Mouse (Mus musculus) stomach, embryonic 14.5 days (tissue): Measurements from ENCODE around the gene Ifrd2. TPM values are rescaled to one million over a fixed set of nuclear protein-coding genes. Genes with fewer than 3 reads are reported as not detected.

Experiments
- ATAC-seq: fragments of 200-750 bp; cut with Nextera tagmentation; 2 replicates; pipeline ENCODE4 v1.8.0; 2017; ENCODE audit warnings: low read depth, moderate TSS enrichment; ENCODE audit not compliant: insufficient number of reproducible peaks, insufficient read depth, low FRiP score
- H3K27ac ChIP-seq: fragments of 300-500 bp; sonication (generic); 2 replicates; pipeline ENCODE4 v1.5.1; 2014; ENCODE audit warnings: mild to moderate bottlenecking, low read length, moderate library complexity, mixed read lengths
- H3K27me3 ChIP-seq: fragments of 300-500 bp; sonication (generic); 2 replicates; pipeline ENCODE4 v1.6.1; 2014; ENCODE audit warnings: low read length, control low read depth, mixed read lengths; ENCODE audit not compliant: control insufficient read depth, insufficient read depth
- H3K36me3 ChIP-seq: fragments of 300-500 bp; sonication (generic); 2 replicates; pipeline ENCODE4 v1.6.1; 2014; ENCODE audit warnings: mild to moderate bottlenecking, control low read depth, low read length, moderate library complexity, mixed read lengths; ENCODE audit not compliant: control insufficient read depth, insufficient read depth
- H3K4me1 ChIP-seq: fragments of 300-500 bp; sonication (generic); 2 replicates; pipeline ENCODE4 v1.6.1; 2014; ENCODE audit warnings: low read length, control low read depth, mixed read lengths; ENCODE audit not compliant: control insufficient read depth, insufficient read depth
- H3K4me2 ChIP-seq: fragments of 300-500 bp; sonication (generic); replicated peaks from 2 replicates; pipeline ENCODE4 v1.6.1; 2014; ENCODE audit warnings: low read depth, low read length, control low read depth
- H3K4me3 ChIP-seq: fragments of 300-500 bp; sonication (generic); 2 replicates; pipeline ENCODE4 v1.5.1; 2014; ENCODE audit warnings: low read depth, low read length, control low read depth
- H3K9ac ChIP-seq: fragments of 300-500 bp; sonication (generic); replicated peaks from 2 replicates; pipeline ENCODE4 v1.6.1; 2014; ENCODE audit warnings: low read depth, mild to moderate bottlenecking, control low read depth, low read length, moderate library complexity, mixed read lengths
- H3K9me3 ChIP-seq: fragments of 300-500 bp; sonication (generic); 2 replicates; pipeline ENCODE4 v1.6.1; 2016; ENCODE audit warnings: low read depth, low read length, control low read depth; ENCODE audit not compliant: control insufficient read depth
- WGBS: fragments of 180-500 bp; shearing (Covaris S2); extraction: QIAGEN DNeasy Blood & Tissue Kit; methylation state at CpG from one replicate; pipeline ENCODE4 v1.1.7; 2014; 5-methylcytosine and 5-hydroxymethylcytosine counted together
- polyA plus RNA-seq: library from polyadenylated mRNA; unstranded; fragments of >200 nt; fragmentation: Nextera tagmentation; extraction: Ambion mirVana; gene quantifications from 2 replicates; pipeline ENCODE4 v1.2.1, GENCODE M21; 2014

Ifrd2 gene
- polyA plus RNA-seq, 1 experiment from 2014 or later, result 61.1 TPM

- no peaks in the 10 kb centered on the region for H3K9me3 ChIP-seq
- peak within 1 kb of the TSS; percentile 39 for H3K4me2 ChIP-seq
- H3K9ac ChIP-seq, result peak within 1 kb of the TSS; percentile 1; the same call in 1 of the 2 replicates
- peak within 1 kb of the TSS; percentile 25 for H3K4me3 ChIP-seq
- ATAC-seq, result peak; percentile 72
- H3K27ac ChIP-seq, result peak within 1 kb of the TSS; percentile 80
- H3K36me3 ChIP-seq, result peaks cover 22% of the 10 kb centered on the region
- H3K27me3 ChIP-seq, result no peaks in the 10 kb centered on the region
- H3K4me1 ChIP-seq, result peaks cover 20% of the 10 kb centered on the region
- 16% methylated on average over 16 of the region's 16 CpGs for WGBS
These were observed 10.9 kb upstream of the Ifrd2 start, which contains the start of gene Hyal1 for GRCm38 (mm10) chr9:107576357-107577107. Gene Hyal1, plus strand, starts transcription at chr9:107576927.

- WGBS, result 91% methylated on average over 10 of the region's 10 CpGs
- Histone ChIP-seq H3K9ac (no peak overlapping the region), H3K36me3 (peaks cover 9% of the 10 kb centered on the region; the same call in 1 of the 2 replicates), H3K27ac (no peak overlapping the region; the same call in 1 of the 2 replicates), H3K4me2 (peak overlapping the region; percentile 39; the same call in 1 of the 2 replicates), H3K27me3 (no peaks in the 10 kb centered on the region), H3K4me1 (peaks cover 23% of the 10 kb centered on the region), H3K4me3 (no peak overlapping the region; the same call in 1 of the 2 replicates), H3K9me3 (no peaks in the 10 kb centered on the region)
- no peak for ATAC-seq
These were observed 9.6 kb upstream of the Ifrd2 start for GRCm38 (mm10) chr9:107577871-107578270.

- Histone ChIP-seq H3K4me2 (peak within 1 kb of the TSS; percentile 94), H3K27ac (no peak within 1 kb of the TSS; the same call in 1 of the 2 replicates), H3K9ac (no peak within 1 kb of the TSS), H3K9me3 (no peaks in the 10 kb centered on the region), H3K36me3 (peaks cover 2% of the 10 kb centered on the region; the same call in 1 of the 2 replicates), H3K4me1 (peaks cover 23% of the 10 kb centered on the region), H3K27me3 (no peaks in the 10 kb centered on the region), H3K4me3 (no peak within 1 kb of the TSS; the same call in 1 of the 2 replicates)
- 81% methylated on average over 3 of the region's 3 CpGs for WGBS
- no peak for ATAC-seq
These were observed 8.9 kb upstream of the Ifrd2 start, which contains the start of gene Naa80 for GRCm38 (mm10) chr9:107578587-107578986. Gene Naa80, plus strand, starts transcription at chr9:107578887.

GRCm38 (mm10) chr9:107579023-107579900 is 8.2 kb upstream of the Ifrd2 start:
- H3K4me2 ChIP-seq, result peak overlapping the region; percentile 94; the same call in 1 of the 2 replicates
- no peaks in the 10 kb centered on the region; the same call in 1 of the 2 replicates for H3K36me3 ChIP-seq
- no peak overlapping the region; the same call in 1 of the 2 replicates for H3K27ac ChIP-seq
- no peak for ATAC-seq
- peaks cover 23% of the 10 kb centered on the region for H3K4me1 ChIP-seq
- H3K4me3 ChIP-seq, result no peak overlapping the region
- H3K27me3 ChIP-seq, result no peaks in the 10 kb centered on the region
- whole genome bisulfite sequencing, result 92% methylated on average over 14 of the region's 14 CpGs
- H3K9ac ChIP-seq, result no peak overlapping the region
- H3K9me3 ChIP-seq, result no peaks in the 10 kb centered on the region

GRCm38 (mm10) chr9:107580501-107581317 is 6.7 kb upstream of the Ifrd2 start, which contains the start of gene Hyal3:
Gene Hyal3, plus strand, starts transcription at chr9:107580818.
- Histone ChIP-seq H3K27me3 (no peaks in the 10 kb centered on the region), H3K36me3 (no peaks in the 10 kb centered on the region; the same call in 1 of the 2 replicates), H3K4me2 (peak within 1 kb of the TSS; percentile 94), H3K9me3 (no peaks in the 10 kb centered on the region), H3K27ac (peak within 1 kb of the TSS; percentile 92), H3K9ac (peak within 1 kb of the TSS; percentile 74), H3K4me1 (peaks cover 23% of the 10 kb centered on the region), H3K4me3 (peak within 1 kb of the TSS; percentile 52)
- WGBS, result under 1% methylated on average over 32 of the region's 32 CpGs
- peak; percentile 71 for ATAC-seq

- 62% methylated on average over 4 of the region's 4 CpGs for WGBS
- Histone ChIP-seq H3K4me1 (peaks cover 19% of the 10 kb centered on the region), H3K27me3 (no peaks in the 10 kb centered on the region), H3K4me3 (peak overlapping the region; percentile 52), H3K27ac (peak overlapping the region; percentile 92; the same call in 1 of the 2 replicates), H3K9me3 (no peaks in the 10 kb centered on the region), H3K9ac (peak overlapping the region; percentile 74), H3K4me2 (peak overlapping the region; percentile 94), H3K36me3 (no peaks in the 10 kb centered on the region; the same call in 1 of the 2 replicates)
- ATAC-seq, result no peak
These were observed 5.9 kb upstream of the Ifrd2 start for GRCm38 (mm10) chr9:107581584-107581983.

- 83% methylated on average over 7 of the region's 7 CpGs for WGBS
- peaks cover 12% of the 10 kb centered on the region; the same call in 1 of the 2 replicates for H3K4me1 ChIP-seq
- no peaks in the 10 kb centered on the region; the same call in 1 of the 2 replicates for H3K36me3 ChIP-seq
- no peak overlapping the region for H3K27ac ChIP-seq
- H3K4me2 ChIP-seq, result no peak overlapping the region
- ATAC-seq, result no peak
- H3K4me3 ChIP-seq, result no peak overlapping the region
- no peak overlapping the region for H3K9ac ChIP-seq
- H3K27me3 ChIP-seq, result no peaks in the 10 kb centered on the region
- H3K9me3 ChIP-seq, result no peaks in the 10 kb centered on the region
These were observed 4.9 kb upstream of the Ifrd2 start for GRCm38 (mm10) chr9:107582509-107583062.
